Mouse (Mus musculus) adrenal gland, postnatal 14 days (tissue): ENCODE measurements around the gene Olfr411. TPM values are rescaled to one million over a fixed set of nuclear protein-coding genes. Genes with fewer than 3 reads are reported as not detected.
A peak's percentile ranks its signal among the peaks of the same experiment; 100 is the strongest.

Source experiments
- DNase-seq: peaks from one replicate; pipeline ENCODE4 v3.0.0; 2021; ENCODE audit warnings: mixed read lengths
- long read RNA-seq, 2 experiments: library from polyadenylated mRNA; stranded (forward); transcript quantifications; one replicate each; pipeline ENCODE4 v2.0.0; 2021
- total RNA-seq: library from RNA; stranded (reverse); gene quantifications from 2 replicates; pipeline ENCODE4 v1.2.3, GENCODE M21; 2021

The Olfr411 gene
- total RNA-seq: not detected in 2 replicates
- long read RNA-seq, experiment 1: 0 reads
- long read RNA-seq, experiment 2: 0 reads

- DNase-seq: no peak
Observed at GRCm38 (mm10) chr11:74352550-74352949, at the start of gene Olfr411. Gene Olfr411, minus strand, starts transcription at chr11:74352650.

GRCm38 (mm10) chr11:74402126-74402525 lies 49.7 kb upstream of the Olfr411 start:
- no peak for DNase-seq

- peak; percentile 76 for DNase-seq
Observed at GRCm38 (mm10) chr11:74395583-74395982, 43.1 kb upstream of the Olfr411 start.

GRCm38 (mm10) chr11:74393489-74393888 lies 41.0 kb upstream of the Olfr411 start:
- DNase-seq: peak; percentile 84

- no peak for DNase-seq
Observed at GRCm38 (mm10) chr11:74392903-74393302, 40.5 kb upstream of the Olfr411 start.

- DNase-seq: no peak
Observed at GRCm38 (mm10) chr11:74391899-74392298, 39.4 kb upstream of the Olfr411 start.

GRCm38 (mm10) chr11:74387203-74387602 lies 34.8 kb upstream of the Olfr411 start:
- DNase-seq: no peak

GRCm38 (mm10) chr11:74385674-74386073 lies 33.2 kb upstream of the Olfr411 start:
- DNase-seq: peak; percentile 64

- DNase-seq: peak; percentile 65
Observed at GRCm38 (mm10) chr11:74379166-74379873, 26.9 kb upstream of the Olfr411 start.

- peak; percentile 75 for DNase-seq
Observed at GRCm38 (mm10) chr11:74376847-74377246, 24.4 kb upstream of the Olfr411 start.

GRCm38 (mm10) chr11:74371393-74372100 lies 19.1 kb upstream of the Olfr411 start:
- DNase-seq: peak; percentile 83

- no peak for DNase-seq
Observed at GRCm38 (mm10) chr11:74361769-74362168, 9.3 kb upstream of the Olfr411 start, which contains the start of gene Olfr412. Gene Olfr412, plus strand, starts transcription at chr11:74362069.

- DNase-seq: no peak
Observed at GRCm38 (mm10) chr11:74337931-74338330, 14.5 kb downstream of the Olfr411 start, which contains the start of gene Olfr410. Gene Olfr410, minus strand, starts transcription at chr11:74338031.

- no peak for DNase-seq
Observed at GRCm38 (mm10) chr11:74328781-74329180, 23.7 kb downstream of the Olfr411 start.

- DNase-seq: no peak
Observed at GRCm38 (mm10) chr11:74326044-74326443, 26.4 kb downstream of the Olfr411 start.

Other genes starting within 250 kb of the Olfr411 start
- gene Olfr401, start 238.9 kb downstream of the Olfr411 start, total RNA-seq: not detected in 2 replicates
- not detected in 2 replicates for gene Olfr402, start 199.1 kb downstream of the Olfr411 start, total RNA-seq
- not detected in 2 replicates for gene Olfr403, start 166.4 kb downstream of the Olfr411 start, total RNA-seq
- not detected in 2 replicates for gene Olfr43, start 141.3 kb downstream of the Olfr411 start, total RNA-seq
- gene Olfr406, start 92.8 kb downstream of the Olfr411 start, total RNA-seq: not detected in 2 replicates
- not detected in 2 replicates for gene Olfr59, start 68.9 kb downstream of the Olfr411 start, total RNA-seq
- not detected in 2 replicates for gene Olfr410, start 14.6 kb downstream of the Olfr411 start, total RNA-seq
- not detected in 2 replicates for gene Olfr412, start 9.4 kb upstream of the Olfr411 start, total RNA-seq